Comparison of ENCODE assay signal across 22 mouse cellular contexts in the genomic region with DNA sequence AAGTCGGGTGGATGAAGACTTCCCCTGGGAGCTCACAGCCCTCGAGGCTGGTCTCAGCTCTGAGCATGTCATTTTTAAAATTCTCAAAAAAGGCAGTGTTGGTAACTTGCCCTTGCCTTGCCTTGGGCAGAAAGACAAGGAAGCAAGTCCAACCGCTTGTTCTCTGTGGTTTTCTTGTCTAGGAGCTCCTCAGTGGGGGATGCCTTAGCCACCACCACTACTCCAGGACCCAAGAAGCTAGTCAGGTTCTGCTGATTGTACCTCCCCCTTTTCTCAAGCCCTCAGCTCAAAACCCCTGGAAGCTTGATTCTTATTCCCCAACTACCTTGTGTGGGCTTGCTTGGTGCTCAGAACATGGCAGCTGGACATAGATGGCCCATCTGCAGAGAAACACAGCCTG.
DNase-seq lines count a peak whose midpoint lies in the region; ATAC-seq and TF ChIP-seq lines count a peak whose summit lies in the region.
"Had no signal": no experiment of that assay in that cellular context is flagged by ENCODE, and none has a peak within 500 bp of the region (broad histone marks: within the 10 kb centered on the region; RNA-seq: fewer than 3 reads in every experiment).

No protein-coding gene starts in this region.

- no peak overlapping the region for H3K4me3 ChIP-seq in heart, embryonic 15.5 days
- H3K4me3 ChIP-seq in embryonic fibroblast, embryonic 13.5 days (ENCODE audit: insufficient read depth, low read length) = no peak overlapping the region
- H3K4me3 ChIP-seq in kidney, adult 2 months (ENCODE audit: insufficient read depth, low read depth, low read length) = no peak overlapping the region
- H3K4me3 ChIP-seq: forebrain, embryonic 13.5 days had no signal

- peak overlapping the region; percentile 15; the same call in 1 of the 2 replicates for H3K27ac ChIP-seq in heart, embryonic 15.5 days
- peak overlapping the region; percentile 50 for H3K27ac ChIP-seq in embryonic fibroblast, embryonic 13.5 days (ENCODE audit: insufficient read depth, low read length)
- no peak overlapping the region for H3K27ac ChIP-seq in kidney, adult 2 months (ENCODE audit: insufficient read depth, low read depth, low read length)
- H3K27ac ChIP-seq: forebrain, embryonic 13.5 days; hindbrain, embryonic 14.5 days; hindbrain, postnatal 0 days had no signal

- DNase-seq in heart, postnatal 4 days = no peak
- peak; percentile 36 for DNase-seq in NIH3T3 (ENCODE audit: low read depth)
- no peak for DNase-seq in kidney, adult 2 months
- DNase-seq in natural killer cell, adult 2 months (ENCODE audit: low spot score in 2 of 2) = no peak
- DNase-seq: adrenal gland, adult 8-10 months; adrenal gland, postnatal 25 days; cerebellum, adult 11-12 months; cerebellum, adult 8-10 months; cerebellum, postnatal 10 days; cerebellum, postnatal 36 days; gastrocnemius, postnatal 10 days; gastrocnemius, postnatal 36 days; kidney, adult 18-20 months had no signal

- H3K4me1 ChIP-seq in heart, embryonic 15.5 days (replicated peaks) = peaks cover 29% of the 10 kb centered on the region
- peaks cover 10% of the 10 kb centered on the region for H3K4me1 ChIP-seq in embryonic fibroblast, embryonic 13.5 days (ENCODE audit: control insufficient read depth, insufficient read depth, low read length)
- no peaks in the 10 kb centered on the region for H3K4me1 ChIP-seq in kidney, adult 2 months (ENCODE audit: control insufficient read depth, insufficient read depth, low read length)

- H3K9me3 ChIP-seq in heart, embryonic 15.5 days (replicated peaks) = no peaks in the 10 kb centered on the region
- H3K9me3 ChIP-seq: forebrain, embryonic 13.5 days had no signal

- H3K27me3 ChIP-seq in heart, embryonic 15.5 days = no peaks in the 10 kb centered on the region
- no peaks in the 10 kb centered on the region for H3K27me3 ChIP-seq in kidney, adult 2 months (replicated peaks; ENCODE audit: control insufficient read depth, insufficient read depth, low read length)
- H3K27me3 ChIP-seq: forebrain, embryonic 13.5 days had no signal

- H3K4me2 ChIP-seq in heart, embryonic 15.5 days = no peak overlapping the region
- H3K4me2 ChIP-seq: forebrain, embryonic 13.5 days; hindbrain, embryonic 14.5 days had no signal

- TF ChIP-seq POLR2A in embryonic fibroblast, embryonic 13.5 days (IDR thresholded peaks at IDR 0.05; ENCODE audit: low read depth, low read length) = no peak
- TF ChIP-seq POLR2A in kidney, adult 2 months (IDR thresholded peaks at IDR 0.05; ENCODE audit: low read depth, low read length) = no peak

- no peak for ATAC-seq in heart, embryonic 15.5 days (replicated peaks; ENCODE audit: insufficient number of reproducible peaks, insufficient read depth, low FRiP score, low read depth)
- ATAC-seq in megakaryocyte progenitor cell, adult 5-6 weeks (replicated peaks; ENCODE audit: poor library complexity) = 0 out of 2 replicates have a peak, but pooled peaks have one; percentile 20
- ATAC-seq: forebrain, embryonic 13.5 days; forebrain, embryonic 16.5 days; hindbrain, postnatal 0 days; inflammation-experienced regulatory T-cells, adult 6 months; intestine, embryonic 16.5 days had no signal

- H3K36me3 ChIP-seq in heart, embryonic 15.5 days = peaks cover 82% of the 10 kb centered on the region
- no peaks in the 10 kb centered on the region for H3K36me3 ChIP-seq in kidney, adult 2 months (ENCODE audit: control insufficient read depth, insufficient read depth, low read length)

- no peak for TF ChIP-seq CTCF in embryonic fibroblast, embryonic 13.5 days (IDR thresholded peaks at IDR 0.05; ENCODE audit: borderline replicate concordance, insufficient read depth, low read length)
- TF ChIP-seq CTCF in kidney, adult 2 months (conservative IDR thresholded peaks at IDR 0.05; ENCODE audit: insufficient read depth, insufficient read length, low read depth, low read length) = no peak

- H3K9ac ChIP-seq in heart, embryonic 15.5 days = no peak overlapping the region
- H3K9ac ChIP-seq: forebrain, embryonic 13.5 days; hindbrain, embryonic 14.5 days had no signal

- 45% methylated on average over 3 of the region's 3 CpGs for WGBS in heart, embryonic 15.5 days
- WGBS in kidney, adult 2 months = 72% methylated on average over 3 of the region's 3 CpGs
